ENCODE assay signal across 27 mouse cellular contexts in genomic region chr4:134673151-134673550, GRCm38 (mm10).
"Had no signal": no experiment of that assay in that cellular context is flagged by ENCODE, and none has a peak within 500 bp of the region (broad histone marks: within the 10 kb centered on the region; RNA-seq: fewer than 3 reads in every experiment).

No protein-coding gene starts in this region.

- DNase-seq: liver; liver, embryonic 13.5 days; liver, postnatal 0 days; lung, adult 18-20 months; lung, adult 2 months; lung, embryonic 14.5 days; lung, postnatal 10 days; lung, postnatal 14 days; lung, postnatal 36 days; lung, postnatal 4 days had no signal

- ATAC-seq: liver, embryonic 12.5 days; liver, postnatal 0 days; lung, postnatal 0 days; midbrain, embryonic 13.5 days; midbrain, embryonic 15.5 days had no signal

- H3K4me3 ChIP-seq: limb, embryonic 10.5 days; limb, embryonic 12.5 days; limb, embryonic 13.5 days; limb, embryonic 15.5 days; liver, embryonic 12.5 days; liver, embryonic 13.5 days; liver, embryonic 15.5 days; lung, embryonic 15.5 days; megakaryocyte, embryonic 14.5 days; midbrain, embryonic 10.5 days; midbrain, embryonic 12.5 days; midbrain, embryonic 13.5 days; midbrain, embryonic 15.5 days; myocyte; neural tube, embryonic 12.5 days had no signal

- H3K27ac ChIP-seq: limb, embryonic 10.5 days; limb, embryonic 12.5 days; limb, embryonic 13.5 days; limb, embryonic 15.5 days; liver, embryonic 12.5 days; liver, embryonic 13.5 days; liver, embryonic 14.5 days; liver, embryonic 15.5 days; lung, embryonic 15.5 days; macrophage; midbrain, embryonic 10.5 days; midbrain, embryonic 12.5 days; midbrain, embryonic 13.5 days; midbrain, embryonic 15.5 days; neural tube, embryonic 12.5 days had no signal

- H3K27me3 ChIP-seq: limb, embryonic 12.5 days; limb, embryonic 13.5 days; limb, embryonic 15.5 days; liver, embryonic 13.5 days; liver, embryonic 15.5 days; lung, embryonic 15.5 days; midbrain, embryonic 13.5 days; midbrain, embryonic 15.5 days; neural tube, embryonic 12.5 days had no signal
